Mouse (Mus musculus): ENCODE results near the gene Ermp1.
"Not testable (repeated sequence)": the region's sequence is repeated elsewhere in the genome, so short reads cannot be mapped to it uniquely, and the experiment has no call there.

Gene Ermp1

DNA sequence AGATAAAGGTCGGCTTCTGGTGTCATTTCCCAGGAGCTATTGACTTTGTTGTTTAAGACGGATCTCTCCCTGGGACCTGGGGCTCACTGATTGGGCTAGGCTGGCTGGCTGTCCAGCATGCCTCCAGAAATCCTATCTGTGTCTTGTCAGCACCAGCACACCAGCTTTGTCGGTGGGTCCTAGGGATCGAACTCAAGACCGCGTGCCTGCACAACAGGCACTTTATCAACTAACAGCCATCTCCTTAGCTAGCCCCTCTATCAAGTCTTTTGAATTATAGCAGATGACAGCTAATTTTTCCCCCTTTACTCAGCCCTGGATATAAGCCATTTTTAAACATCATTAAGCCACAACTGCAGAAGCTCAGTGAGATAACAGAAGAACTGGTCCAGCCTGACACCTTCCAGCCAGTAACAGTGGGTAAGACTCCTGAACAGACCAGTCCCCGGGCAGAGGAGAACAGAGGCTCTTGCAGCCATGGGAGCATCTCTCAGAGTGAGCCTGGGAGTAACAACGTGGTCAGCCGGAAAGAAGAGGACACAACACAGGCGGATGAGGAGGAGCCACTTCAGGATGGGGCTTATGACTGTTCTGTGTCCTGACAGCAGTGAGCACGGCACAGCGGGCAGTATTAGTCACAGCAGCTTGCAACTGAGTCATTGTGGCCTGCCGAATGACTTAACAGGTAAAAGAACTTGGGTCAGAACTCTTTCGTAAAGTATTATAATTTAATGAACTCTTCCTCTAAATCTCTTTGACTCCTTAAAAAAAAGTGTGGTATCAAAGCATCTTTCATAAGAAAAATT lies 44.5 kb downstream of the Ermp1 start:
- DNase-seq (ENCODE audit: low read depth): peak; percentile 43

DNA sequence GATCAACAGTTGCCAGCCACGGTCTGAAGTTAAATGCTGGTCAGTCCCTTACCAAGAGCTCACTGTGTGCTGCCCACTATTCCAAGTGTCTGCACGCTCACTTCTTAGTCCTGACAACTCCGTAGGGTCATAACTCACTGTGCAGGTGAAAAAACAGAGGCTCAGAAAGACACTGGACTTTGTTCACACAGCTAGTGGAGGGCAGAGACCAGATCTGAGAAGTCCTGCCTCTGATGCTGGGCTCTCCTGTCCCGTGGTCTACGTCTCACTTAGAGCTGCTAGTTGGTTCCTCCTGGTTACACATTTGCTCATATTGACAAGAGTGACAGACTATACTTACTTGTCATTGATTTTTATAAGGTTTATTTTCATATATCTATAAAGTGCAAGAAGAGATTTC lies 49.2 kb downstream of the Ermp1 start:
- no peak for DNase-seq (ENCODE audit: low read depth)

DNA sequence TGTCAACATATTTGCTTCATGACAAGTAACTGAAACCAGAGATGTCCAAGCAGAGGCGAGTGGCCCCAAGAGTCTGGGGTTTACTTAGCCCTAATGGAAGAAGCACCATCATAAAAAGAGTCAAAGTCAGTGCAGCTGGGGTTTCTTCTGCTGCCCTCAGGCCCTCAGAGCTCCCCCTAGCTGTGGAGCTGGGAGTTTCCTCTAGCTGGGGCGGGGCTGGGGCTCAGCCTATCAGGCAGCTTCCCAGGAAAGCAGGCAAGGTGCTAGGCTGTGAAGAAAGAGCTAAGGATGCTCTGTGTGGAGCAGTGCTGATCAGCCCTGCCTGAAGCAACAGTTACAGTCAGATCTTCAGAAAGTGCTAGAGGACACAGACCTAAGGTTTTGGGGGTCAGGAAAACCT lies 51.2 kb downstream of the Ermp1 start:
- DNase-seq (ENCODE audit: low read depth): peak; percentile 25

DNA sequence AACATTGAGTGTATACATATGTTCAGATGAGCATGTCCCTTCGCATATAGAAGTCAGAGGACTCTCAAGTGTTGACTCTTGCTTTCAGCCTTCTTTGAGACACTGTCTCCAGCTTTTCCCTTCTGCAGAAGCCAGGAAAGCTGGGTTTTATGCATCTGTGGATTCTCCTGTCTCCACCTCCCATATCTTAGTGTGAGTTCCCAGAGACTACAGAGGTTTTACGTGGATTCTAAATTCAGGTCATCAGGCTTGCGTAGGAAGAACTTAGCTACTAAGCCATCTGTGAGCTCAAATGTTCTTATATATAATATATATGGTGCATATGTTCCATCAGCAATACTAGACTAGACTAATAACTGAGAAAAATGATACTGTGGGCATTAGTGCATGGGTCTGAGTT lies 51.9 kb downstream of the Ermp1 start:
- DNase-seq (ENCODE audit: low read depth): no peak

DNA sequence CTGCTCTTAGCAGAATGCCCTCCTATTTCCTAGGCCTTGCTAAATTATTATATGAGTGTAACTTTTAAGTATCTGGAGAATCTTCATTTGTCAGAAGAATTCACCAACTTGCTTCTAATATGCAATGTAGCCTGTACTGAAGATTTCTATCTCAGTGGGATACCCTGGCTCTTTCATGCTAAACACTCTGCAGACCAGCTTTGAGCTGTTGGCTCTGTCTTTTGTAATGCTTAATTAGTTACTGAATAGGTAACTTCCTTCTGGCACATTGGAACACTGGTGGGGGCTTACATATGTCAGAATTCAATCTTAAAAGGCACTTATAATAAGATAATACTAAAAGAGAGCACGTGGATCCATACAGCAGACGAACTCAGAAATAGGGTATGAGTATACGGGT lies 54.4 kb downstream of the Ermp1 start:
- DNase-seq (ENCODE audit: low read depth): not testable (repeated sequence)

DNA sequence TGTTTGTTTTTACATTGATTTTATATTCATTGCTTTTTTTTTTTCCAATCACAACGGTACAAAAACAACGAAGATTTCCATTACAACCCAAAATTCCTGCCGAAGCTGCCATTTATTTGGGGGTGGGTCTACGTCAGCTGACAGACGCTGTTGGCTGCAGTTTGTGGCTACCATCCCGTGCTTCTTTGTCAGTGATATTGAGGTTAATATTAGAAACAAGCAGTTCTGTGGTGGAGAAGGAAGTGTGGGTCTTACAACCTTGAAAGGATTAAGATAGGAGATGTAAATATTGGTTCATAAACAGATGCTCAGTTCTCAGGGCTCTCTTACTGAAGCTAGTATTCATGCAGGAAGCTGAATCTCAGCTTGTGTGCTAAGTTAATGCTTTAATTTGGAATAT lies 64.5 kb downstream of the Ermp1 start:
- no peak for DNase-seq (ENCODE audit: low read depth)

DNA sequence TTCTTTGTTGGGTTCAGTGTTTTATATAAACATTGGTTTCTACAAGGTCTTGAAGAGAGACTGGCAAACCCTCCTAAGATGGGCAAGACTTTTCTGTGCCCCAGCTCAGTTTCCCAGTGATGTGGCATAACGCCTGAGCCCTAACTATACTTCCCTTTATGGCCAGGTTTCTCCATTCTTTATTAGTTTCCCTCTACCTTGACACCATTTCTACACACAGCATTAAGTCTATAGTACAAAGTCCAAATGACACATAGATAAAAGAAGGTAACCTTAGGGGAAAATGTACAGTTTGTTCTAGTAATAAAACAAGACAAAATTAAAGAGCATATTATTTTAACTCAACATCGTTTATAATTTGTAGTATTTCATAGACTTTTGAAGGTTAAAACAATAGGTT lies 65.8 kb downstream of the Ermp1 start:
- no peak for DNase-seq (ENCODE audit: low read depth)

DNA sequence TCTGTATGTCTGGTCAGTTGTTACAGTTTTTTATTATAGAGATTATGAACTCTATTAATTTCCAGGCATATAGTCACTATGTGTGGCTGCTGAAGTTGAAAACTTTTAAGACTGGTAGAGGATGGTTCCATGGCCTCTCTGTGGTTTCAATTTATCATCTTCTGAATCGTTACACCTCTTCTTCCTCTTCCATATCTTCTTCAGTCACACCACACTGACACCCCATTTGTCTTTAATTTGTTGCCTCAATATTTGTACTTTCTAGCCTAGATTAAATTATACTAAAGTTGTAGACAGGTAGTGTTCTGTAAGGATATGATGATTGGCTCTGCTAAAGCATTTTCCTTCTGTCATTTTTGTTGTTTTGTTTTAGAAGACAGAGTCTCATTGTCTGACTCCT lies 81.7 kb downstream of the Ermp1 start:
- DNase-seq (ENCODE audit: low read depth): no peak

DNA sequence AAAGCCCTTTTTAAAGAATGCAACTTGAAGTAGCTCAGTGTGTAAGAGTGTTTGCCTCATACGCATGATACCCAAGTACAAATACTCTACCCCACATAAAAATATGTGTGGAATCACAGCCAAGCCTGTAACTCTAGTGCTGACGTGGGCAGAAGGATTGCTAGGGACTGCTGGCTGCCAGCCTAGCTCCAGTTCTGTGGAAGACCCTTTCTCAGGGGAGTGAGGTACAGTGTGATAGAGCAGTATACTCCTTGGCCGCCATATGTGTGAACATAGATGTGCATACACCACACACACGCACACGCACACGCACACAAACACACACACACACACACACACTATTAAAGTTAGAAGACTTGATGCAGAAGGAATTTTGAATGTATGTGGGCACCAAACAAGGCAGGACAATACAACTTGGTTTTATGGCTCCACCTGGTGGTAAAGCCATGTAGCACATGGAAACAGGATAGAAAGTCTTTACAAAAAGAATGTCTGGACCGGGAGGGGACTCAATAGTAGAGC lies 84.9 kb downstream of the Ermp1 start:
- peak; percentile 90 for DNase-seq (ENCODE audit: low read depth)

DNA sequence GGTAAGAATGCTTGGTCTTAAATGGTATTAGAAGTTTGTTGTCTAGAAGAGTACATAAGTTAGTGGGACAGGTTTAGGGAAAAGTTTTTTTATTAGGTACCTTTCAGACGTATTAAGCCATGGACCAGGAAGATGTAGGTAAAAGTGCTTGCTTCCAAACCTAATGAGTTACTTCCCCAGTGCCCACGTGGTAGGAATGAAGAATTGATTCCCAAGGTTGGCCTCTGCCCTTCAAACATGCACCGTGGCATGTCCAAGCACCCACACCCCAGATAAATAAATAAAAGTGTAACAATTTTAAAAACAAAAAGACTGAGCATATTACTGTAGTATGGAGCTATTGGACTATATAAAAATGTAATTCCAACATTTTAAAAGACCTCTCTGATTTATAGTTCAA lies 85.6 kb downstream of the Ermp1 start:
- DNase-seq (ENCODE audit: low read depth): no peak

DNA sequence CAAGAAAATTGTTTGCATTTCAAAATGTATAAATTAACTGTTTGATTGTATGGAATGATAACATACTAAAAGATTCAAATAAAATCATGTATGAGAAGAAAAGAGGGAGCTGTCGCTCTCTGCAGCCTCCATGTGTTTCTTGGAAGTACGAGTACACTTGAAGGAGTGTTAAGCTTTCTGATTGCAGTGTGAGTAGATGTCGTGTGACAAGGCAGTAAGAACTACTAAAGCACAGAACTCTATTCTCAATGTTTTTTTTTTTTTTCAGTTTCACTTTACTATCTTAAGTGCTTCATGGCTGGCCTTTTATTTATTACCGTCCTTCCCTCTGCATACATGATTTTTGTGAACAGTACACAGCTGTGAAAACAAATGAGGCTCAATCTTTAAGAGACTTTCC lies 86.0 kb downstream of the Ermp1 start:
- DNase-seq (ENCODE audit: low read depth): no peak

Data from NIH3T3 (cell line).